Mouse (Mus musculus) urinary bladder, postnatal 10 days (tissue): ENCODE measurements at regions not wholly inside any gene's neighbourhood (a gene's known extent, or its start where the extent isn't known, plus 50 kb on each side); places are given as distances from the start of the nearest gene placed in this dataset.

Experiments
- DNase-seq: peaks from one replicate; pipeline ENCODE4 v3.0.0; 2022; ENCODE audit warnings: low spot score

- DNase-seq: peak; percentile 3
Measured at GRCm38 (mm10) chr1:119364901-119365300, 57.1 kb downstream of the Inhbb start.

GRCm38 (mm10) chr1:119358096-119358495 lies 64.0 kb downstream of the Inhbb start:
- DNase-seq: no peak

GRCm38 (mm10) chr1:119356916-119357315 lies 65.1 kb downstream of the Inhbb start:
- DNase-seq: no peak

DNA sequence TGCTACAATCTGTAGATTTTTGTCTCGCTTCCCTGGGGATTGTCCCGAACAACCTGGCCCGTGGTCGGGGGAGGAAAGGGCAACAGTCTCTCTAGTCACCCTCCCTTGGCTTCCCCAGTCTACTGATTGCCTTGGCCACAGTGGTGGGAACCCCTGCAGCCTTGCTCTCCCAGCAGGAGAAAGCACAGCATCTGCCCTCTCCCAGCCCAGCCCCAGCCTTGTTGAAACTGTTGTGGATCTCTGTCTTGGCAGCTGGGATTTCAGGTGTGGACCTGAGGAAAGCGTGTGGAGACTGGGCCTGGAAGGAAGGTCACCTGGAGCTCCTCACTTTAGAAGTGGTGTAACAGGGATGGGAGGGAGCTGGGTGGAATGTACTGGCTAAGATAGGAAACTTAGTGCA lies 66.6 kb downstream of the Inhbb start:
- DNase-seq: no peak

GRCm38 (mm10) chr1:119351567-119351966 lies 70.5 kb downstream of the Inhbb start:
- DNase-seq: no peak

- DNase-seq: no peak
Measured at GRCm38 (mm10) chr1:119350846-119351245, 71.2 kb downstream of the Inhbb start.

DNA sequence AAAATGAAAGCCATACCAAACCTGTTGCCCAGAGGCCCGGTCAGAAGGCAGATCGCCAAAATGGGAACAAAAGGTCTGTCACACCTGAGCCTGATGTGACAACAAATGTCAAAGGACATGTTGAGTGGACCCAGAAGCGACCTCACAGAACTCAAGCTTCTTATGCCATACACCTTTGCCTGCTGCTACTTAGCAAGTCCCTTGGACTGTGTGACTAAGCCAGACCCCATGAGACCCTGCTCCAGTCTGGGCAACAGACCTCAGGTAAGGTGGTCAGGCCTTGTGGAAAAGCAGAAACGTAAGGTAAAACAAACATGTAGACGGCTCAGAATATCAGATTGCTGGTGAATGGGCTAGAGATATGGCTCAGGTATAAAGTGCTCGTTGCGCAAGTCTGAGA lies 71.8 kb downstream of the Inhbb start:
- no peak for DNase-seq

- no peak for DNase-seq
Measured at GRCm38 (mm10) chr1:119348456-119349208, 73.4 kb downstream of the Inhbb start.

- DNase-seq: no peak
Measured at GRCm38 (mm10) chr1:119347749-119348148, 74.3 kb downstream of the Inhbb start.

- no peak for DNase-seq
Measured at GRCm38 (mm10) chr1:119346634-119347155, 75.4 kb downstream of the Inhbb start.

- DNase-seq: no peak
Measured at GRCm38 (mm10) chr1:119345115-119345791, 76.8 kb downstream of the Inhbb start.

DNA sequence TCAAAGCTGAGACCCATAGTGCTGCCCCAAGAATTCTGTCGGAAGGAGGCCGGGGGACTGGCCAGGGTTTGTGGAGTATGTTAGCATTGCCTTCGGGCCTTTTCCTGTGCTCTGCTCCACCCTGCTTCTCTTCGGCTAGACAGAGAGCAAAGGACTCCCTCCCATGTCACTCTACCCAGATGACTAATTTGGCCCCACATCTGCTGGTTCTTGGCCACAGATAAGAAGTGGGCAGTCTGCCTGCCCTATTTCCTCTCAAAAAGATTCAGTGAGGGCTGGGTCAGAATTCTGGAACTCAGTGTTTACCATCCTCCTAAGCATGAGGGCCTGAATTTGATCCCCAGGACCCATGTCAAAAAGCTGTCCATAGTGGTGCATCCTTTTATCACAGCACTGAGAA lies 78.0 kb downstream of the Inhbb start:
- no peak for DNase-seq

DNA sequence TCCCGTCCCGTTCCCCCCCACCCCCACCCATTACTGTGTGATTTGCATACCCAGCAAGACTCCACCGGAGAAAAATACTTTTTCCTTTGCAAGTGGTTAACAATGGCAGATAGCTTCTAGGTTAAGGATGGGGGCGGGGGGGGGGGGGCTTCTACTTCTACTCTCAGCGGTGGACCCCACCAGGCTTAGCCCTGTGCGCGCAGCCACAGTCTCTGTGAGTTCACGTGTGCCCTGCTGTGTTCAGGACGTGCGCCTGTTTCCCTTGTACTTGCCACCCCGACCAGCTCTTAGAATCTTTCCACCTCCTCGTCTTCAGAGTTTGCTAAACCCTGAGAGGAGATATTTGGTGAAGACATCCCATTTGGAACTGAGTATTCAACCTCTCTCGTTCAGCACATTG lies 86.9 kb downstream of the Inhbb start:
- DNase-seq: no peak

- no peak for DNase-seq
Measured at GRCm38 (mm10) chr1:119330751-119331326, 91.2 kb downstream of the Inhbb start.

GRCm38 (mm10) chr1:119329693-119330434 lies 92.2 kb downstream of the Inhbb start:
- no peak for DNase-seq

GRCm38 (mm10) chr1:119328921-119329692 lies 92.9 kb downstream of the Inhbb start:
- DNase-seq: no peak

GRCm38 (mm10) chr1:119324551-119324950 lies 97.5 kb downstream of the Inhbb start:
- DNase-seq: no peak

DNA sequence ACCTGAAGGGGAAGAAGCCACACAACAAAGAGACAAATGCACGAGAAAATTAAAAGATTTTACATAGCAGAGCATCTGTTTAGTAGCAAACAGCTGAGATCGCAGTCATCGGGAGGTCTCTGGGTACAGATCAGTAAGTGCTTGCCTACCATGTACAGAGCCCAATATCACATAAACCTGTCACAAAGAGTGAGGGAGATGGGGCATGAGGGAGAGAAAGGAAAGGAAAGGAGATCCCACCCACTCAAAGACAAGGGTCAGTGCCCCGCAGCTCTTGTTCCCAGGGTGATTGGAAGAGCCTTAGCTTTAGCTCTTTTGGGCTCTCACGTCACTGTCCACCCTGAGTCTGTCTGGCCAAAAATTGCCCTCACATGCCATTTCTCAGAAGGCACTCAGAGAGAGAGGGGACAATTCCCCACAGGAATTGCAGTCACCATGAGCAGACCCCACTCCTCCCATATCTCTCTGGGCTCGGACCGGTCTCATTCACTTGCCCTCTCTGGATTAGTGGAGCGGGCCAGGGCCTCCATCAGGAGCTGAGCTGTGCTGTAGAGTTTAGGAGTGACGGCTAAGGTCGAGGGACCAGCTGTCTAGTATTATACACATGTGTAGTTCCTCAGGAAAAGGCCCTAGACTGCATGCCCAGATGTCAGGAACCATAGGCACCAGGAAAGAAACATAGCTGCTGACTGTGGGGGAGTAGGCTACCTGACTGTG lies 99.6 kb downstream of the Inhbb start:
- no peak for DNase-seq

DNA sequence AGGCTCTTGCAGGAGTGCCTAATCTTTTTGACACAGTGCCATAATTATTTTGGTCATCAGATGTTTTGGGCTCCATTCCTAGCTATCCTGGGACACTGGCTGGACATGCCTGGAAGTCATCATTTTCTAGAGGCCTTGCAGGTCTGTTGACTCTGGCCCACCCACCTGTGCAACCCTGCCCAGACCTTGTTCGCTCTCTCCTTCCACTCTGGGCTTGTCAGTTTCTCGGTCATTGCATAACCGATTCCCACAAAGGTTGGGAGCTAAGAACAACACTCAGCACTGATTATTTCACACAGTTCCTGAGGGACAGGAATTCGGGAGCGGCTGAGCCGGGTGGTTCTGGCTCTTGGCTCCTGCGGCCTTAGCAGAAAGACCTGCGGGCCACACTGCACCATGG lies 100.2 kb downstream of the Inhbb start:
- DNase-seq: no peak

DNA sequence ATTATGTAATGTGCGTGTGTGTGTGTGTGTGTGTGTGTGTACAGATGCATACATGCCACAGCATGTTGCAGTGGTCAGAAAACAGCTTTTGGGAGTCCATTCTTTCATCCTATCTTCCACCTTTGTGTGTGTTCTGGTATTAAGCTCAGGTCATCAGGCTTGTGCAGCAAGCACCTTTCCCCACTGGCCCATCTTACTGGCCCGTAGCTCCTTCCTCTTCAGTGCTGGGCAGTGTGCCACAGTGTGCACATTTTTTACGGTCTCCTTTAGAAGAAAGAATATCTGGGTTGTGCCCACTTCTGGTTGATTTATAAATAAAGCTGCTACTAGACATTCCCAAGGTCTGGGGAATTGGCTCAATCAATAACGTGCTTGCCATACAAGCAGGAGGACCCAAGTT lies 105.0 kb downstream of the Inhbb start:
- no peak for DNase-seq
